Comparison of ENCODE assay signal across 22 mouse cellular contexts in the genomic region with DNA sequence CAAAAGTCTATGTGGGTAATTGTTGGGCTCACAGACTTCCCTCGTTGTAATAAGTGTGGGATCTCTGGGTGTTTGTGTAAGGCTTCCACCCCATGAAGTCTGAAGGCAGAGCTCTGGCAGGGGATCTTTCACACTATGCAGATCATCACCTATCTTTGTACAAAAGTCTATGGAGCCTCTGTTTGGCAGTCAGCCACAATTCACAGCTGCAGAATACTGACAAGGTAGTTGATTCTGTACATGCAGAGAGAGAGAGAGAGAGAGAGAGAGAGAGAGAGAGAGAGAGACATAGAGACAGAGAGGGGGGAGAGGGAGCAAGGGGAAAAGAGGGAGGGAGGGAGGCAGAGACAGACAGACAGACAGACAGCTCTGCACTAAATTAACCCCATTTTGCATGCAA. TPM values are rescaled to one million over a fixed set of nuclear protein-coding genes. Genes with fewer than 3 reads are reported as not detected.
A peak's percentile ranks its signal among the peaks of the same experiment; 100 is the strongest.
DNase-seq lines count a peak whose midpoint lies in the region; ATAC-seq and TF ChIP-seq lines count a peak whose summit lies in the region.
"Had no signal": no experiment of that assay in that cellular context is flagged by ENCODE, and none has a peak within 500 bp of the region (broad histone marks: within the 10 kb centered on the region; RNA-seq: fewer than 3 reads in every experiment).

No protein-coding gene starts in this region.

- WGBS in embryonic facial prominence, embryonic 14.5 days = 55% methylated on average over 1 of the region's 1 CpGs
- 64% methylated on average over 1 of the region's 1 CpGs for WGBS in embryonic facial prominence, embryonic 10.5 days
- 9% methylated on average over 1 of the region's 1 CpGs for WGBS in heart, embryonic 14.5 days
- WGBS in midbrain, postnatal 0 days = 43% methylated on average over 1 of the region's 1 CpGs
- 42% methylated on average over 1 of the region's 1 CpGs for WGBS in midbrain, embryonic 15.5 days

- H3K4me2 ChIP-seq in embryonic facial prominence, embryonic 14.5 days (ENCODE audit: low read depth, low read length) = no peak overlapping the region
- H3K4me2 ChIP-seq in heart, embryonic 14.5 days (ENCODE audit: low read length) = no peak overlapping the region
- H3K4me2 ChIP-seq in midbrain, postnatal 0 days (ENCODE audit: low read depth, low read length, poor library complexity, severe bottlenecking) = no peak overlapping the region
- H3K4me2 ChIP-seq in midbrain, embryonic 15.5 days = no peak overlapping the region
- H3K4me2 ChIP-seq: embryonic facial prominence, embryonic 13.5 days; forebrain, embryonic 13.5 days had no signal

- H3K9ac ChIP-seq in embryonic facial prominence, embryonic 14.5 days (ENCODE audit: low read depth, low read length) = no peak overlapping the region
- H3K9ac ChIP-seq in heart, embryonic 14.5 days (ENCODE audit: low read length) = no peak overlapping the region
- no peak overlapping the region for H3K9ac ChIP-seq in midbrain, postnatal 0 days (replicated peaks; ENCODE audit: low read length, poor library complexity, severe bottlenecking)
- H3K9ac ChIP-seq in midbrain, embryonic 15.5 days = no peak overlapping the region
- H3K9ac ChIP-seq: embryonic facial prominence, embryonic 13.5 days; forebrain, embryonic 13.5 days had no signal

- H3K36me3 ChIP-seq in embryonic facial prominence, embryonic 14.5 days (ENCODE audit: control insufficient read depth, insufficient read depth, low read length) = no peaks in the 10 kb centered on the region
- no peaks in the 10 kb centered on the region for H3K36me3 ChIP-seq in embryonic facial prominence, embryonic 10.5 days (replicated peaks)
- no peaks in the 10 kb centered on the region for H3K36me3 ChIP-seq in heart, embryonic 14.5 days (ENCODE audit: control insufficient read depth, insufficient read depth, low read length)
- H3K36me3 ChIP-seq in midbrain, postnatal 0 days (ENCODE audit: insufficient read depth, low read length) = no peaks in the 10 kb centered on the region
- no peaks in the 10 kb centered on the region for H3K36me3 ChIP-seq in midbrain, embryonic 15.5 days (replicated peaks)
- H3K36me3 ChIP-seq: embryonic facial prominence, embryonic 13.5 days; G1E had no signal

- H3K4me3 ChIP-seq in embryonic facial prominence, embryonic 14.5 days (ENCODE audit: low read depth, low read length) = no peak overlapping the region
- no peak overlapping the region for H3K4me3 ChIP-seq in embryonic facial prominence, embryonic 10.5 days
- no peak overlapping the region for H3K4me3 ChIP-seq in heart, embryonic 14.5 days (ENCODE audit: control insufficient read depth in 1 of 2, insufficient read depth in 1 of 2, low read depth in 1 of 2, low read length in 2 of 2)
- H3K4me3 ChIP-seq in midbrain, postnatal 0 days (ENCODE audit: low read depth, low read length) = no peak overlapping the region
- no peak overlapping the region for H3K4me3 ChIP-seq in midbrain, embryonic 15.5 days
- H3K4me3 ChIP-seq: embryonic facial prominence, embryonic 13.5 days; forebrain, embryonic 13.5 days had no signal

- no peak overlapping the region for H3K27ac ChIP-seq in embryonic facial prominence, embryonic 14.5 days (replicated peaks; ENCODE audit: low read depth, low read length)
- H3K27ac ChIP-seq in embryonic facial prominence, embryonic 10.5 days (replicated peaks) = no peak overlapping the region
- H3K27ac ChIP-seq in heart, embryonic 14.5 days (replicated peaks in 1 of 2; ENCODE audit: control insufficient read depth in 1 of 2, insufficient read depth in 1 of 2, low read depth in 2 of 2, low read length in 2 of 2) = no peak overlapping the region
- no peak overlapping the region for H3K27ac ChIP-seq in midbrain, postnatal 0 days (ENCODE audit: low read depth, low read length)
- H3K27ac ChIP-seq in midbrain, embryonic 15.5 days = no peak overlapping the region
- H3K27ac ChIP-seq: embryonic facial prominence, embryonic 13.5 days; forebrain, embryonic 13.5 days had no signal

- no peak for TF ChIP-seq CTCF in midbrain, postnatal 0 days (IDR thresholded peaks at IDR 0.05)

- no peaks in the 10 kb centered on the region for H3K4me1 ChIP-seq in embryonic facial prominence, embryonic 14.5 days (ENCODE audit: control insufficient read depth, insufficient read depth, low read length)
- H3K4me1 ChIP-seq in embryonic facial prominence, embryonic 10.5 days = peaks cover 10% of the 10 kb centered on the region; the same call in 1 of the 2 replicates
- peaks cover 2 to 14% of the 10 kb centered on the region in 2 experiments for H3K4me1 ChIP-seq in heart, embryonic 14.5 days (ENCODE audit: control insufficient read depth in 2 of 2, insufficient read depth in 2 of 2, low read length in 2 of 2)
- no peaks in the 10 kb centered on the region for H3K4me1 ChIP-seq in midbrain, postnatal 0 days (ENCODE audit: insufficient read depth, low read length)
- no peaks in the 10 kb centered on the region for H3K4me1 ChIP-seq in midbrain, embryonic 15.5 days
- H3K4me1 ChIP-seq: forebrain, embryonic 13.5 days had no signal

- peak; percentile 34; the same call in 1 of the 2 replicates for ATAC-seq in embryonic facial prominence, embryonic 14.5 days (ENCODE audit: low read depth)
- ATAC-seq in heart, embryonic 14.5 days (ENCODE audit: insufficient number of reproducible peaks, insufficient read depth, low FRiP score, low read depth) = peak; percentile 56; the same call in 1 of the 2 replicates
- no peak for ATAC-seq in midbrain, postnatal 0 days (ENCODE audit: low FRiP score)
- ATAC-seq in midbrain, embryonic 15.5 days (replicated peaks) = no peak
- ATAC-seq: CD4-positive, CD25-positive, alpha-beta regulatory T cell, adult 4 months; forebrain, embryonic 13.5 days; hindbrain, embryonic 16.5 days had no signal

- peak; percentile 66 for DNase-seq in embryonic facial prominence, embryonic 14.5 days (ENCODE audit: low spot score)
- no peak for DNase-seq in embryonic facial prominence, embryonic 10.5 days (ENCODE audit: low spot score)
- DNase-seq in heart, postnatal 36 days = no peak
- peak; percentile 29 for DNase-seq in heart, postnatal 4 days
- DNase-seq in heart, adult 8-10 months (ENCODE audit: low spot score) = no peak
- peak; percentile 9 for DNase-seq in midbrain, postnatal 0 days (ENCODE audit: low spot score)
- DNase-seq: adrenal gland, postnatal 10 days; B cell, adult 2 months; cerebellum, adult 11-12 months; cerebellum, adult 9-10 months; cerebellum, postnatal 25 days; gastrocnemius, postnatal 36 days; heart, adult 18-20 months; kidney, adult 11 months; kidney, adult 9 months had no signal

- intact Hi-C loops in heart, postnatal 36 days (cut with DNase I) = no loop called here

- H3K9me3 ChIP-seq in embryonic facial prominence, embryonic 14.5 days (ENCODE audit: control insufficient read depth, low read length) = no peaks in the 10 kb centered on the region
- no peaks in the 10 kb centered on the region for H3K9me3 ChIP-seq in embryonic facial prominence, embryonic 10.5 days
- no peaks in the 10 kb centered on the region for H3K9me3 ChIP-seq in heart, embryonic 14.5 days (ENCODE audit: control insufficient read depth, low read length)
- H3K9me3 ChIP-seq in midbrain, postnatal 0 days (ENCODE audit: low read length) = no peaks in the 10 kb centered on the region
- H3K9me3 ChIP-seq in midbrain, embryonic 15.5 days = no peaks in the 10 kb centered on the region
- H3K9me3 ChIP-seq: embryonic facial prominence, embryonic 13.5 days; forebrain, embryonic 13.5 days; G1E had no signal

- H3K27me3 ChIP-seq in embryonic facial prominence, embryonic 14.5 days (replicated peaks; ENCODE audit: control insufficient read depth, insufficient read depth, low read length) = no peaks in the 10 kb centered on the region
- H3K27me3 ChIP-seq in embryonic facial prominence, embryonic 10.5 days (replicated peaks; ENCODE audit: low read depth, poor library complexity, severe bottlenecking) = no peaks in the 10 kb centered on the region
- no peaks in the 10 kb centered on the region for H3K27me3 ChIP-seq in heart, embryonic 14.5 days (ENCODE audit: control insufficient read depth, insufficient read depth, low read length)
- no peaks in the 10 kb centered on the region for H3K27me3 ChIP-seq in midbrain, postnatal 0 days (ENCODE audit: insufficient read depth, low read length)
- no peaks in the 10 kb centered on the region for H3K27me3 ChIP-seq in midbrain, embryonic 15.5 days (replicated peaks)
- H3K27me3 ChIP-seq: embryonic facial prominence, embryonic 13.5 days; forebrain, embryonic 13.5 days had no signal

RNA-seq across cellular contexts. Expression of a gene that starts 15.0 kb away (rescaled TPM):
- 50.5 and 52.8 TPM in 2 replicates for polyA plus RNA-seq in embryonic facial prominence, embryonic 14.5 days (2014; fragmentation: Nextera tagmentation; extraction: Ambion mirVana)
- 63.8 and 64.9 TPM in 2 replicates for polyA plus RNA-seq in embryonic facial prominence, embryonic 10.5 days (2016; fragmentation: Nextera tagmentation; extraction: Ambion mirVana)
- 78.2 and 84.0 TPM in 2 replicates for polyA plus RNA-seq in heart, embryonic 14.5 days (2014; fragmentation: Nextera tagmentation; extraction: Ambion mirVana)
- 10 to 100 TPM; 77.4 to 79.7 TPM for total RNA-seq in heart, postnatal 36 days (2021)
- 10 to 100 TPM; 87.2 to 94.4 TPM for total RNA-seq in heart, postnatal 4 days (2021)
- 10 to 100 TPM; 64.1 to 69.9 (median 68.6) TPM for total RNA-seq in heart, adult 8-10 months (2022)
- total RNA-seq in midbrain, postnatal 0 days (2014; rRNA removed) = 22.5 and 30.2 TPM in 2 replicates
- polyA plus RNA-seq in midbrain, postnatal 0 days (2015; fragmentation: Nextera tagmentation; extraction: Ambion mirVana) = 50.0 and 54.7 TPM in 2 replicates
- polyA plus RNA-seq in midbrain, embryonic 15.5 days (2015; fragmentation: Nextera tagmentation; extraction: Ambion mirVana) = 49.8 and 55.1 TPM in 2 replicates
- polyA plus RNA-seq: CD4-positive, CD25-positive, alpha-beta regulatory T cell, adult 4 months had no signal

Comparison
In these comparisons a context has a peak if more than half of its experiments do, and no peak if none do; other contexts are left out.
1. DNase-seq: peak in embryonic facial prominence, embryonic 14.5 days (single experiment), heart, postnatal 4 days (single experiment) and midbrain, postnatal 0 days (single experiment); none in embryonic facial prominence, embryonic 10.5 days (single experiment), heart, postnatal 36 days (0 of 2) and heart, adult 8-10 months (single experiment).
2. ATAC-seq: peak in embryonic facial prominence, embryonic 14.5 days (single experiment) and heart, embryonic 14.5 days (single experiment); none in midbrain, postnatal 0 days (single experiment) and midbrain, embryonic 15.5 days (single experiment).